Mouse (Mus musculus) CH12.LX (cell line): ENCODE data around the gene Cradd. TPM values are rescaled to one million over a fixed set of nuclear protein-coding genes. Genes with fewer than 3 reads are reported as not detected.
A peak's percentile ranks its signal among the peaks of the same experiment; 100 is the strongest.

Experiments used
- DNase-seq: peaks from one replicate; pipeline ENCODE4 v3.0.0-alpha.2; 2013; ENCODE audit errors: extremely low read depth
- H3K27ac ChIP-seq: 2 replicates; pipeline ENCODE4 v1.5.1; 2012; ENCODE audit warnings: low read depth, mild to moderate bottlenecking, control low read depth, moderate library complexity; ENCODE audit not compliant: insufficient read depth
- H3K27me3 ChIP-seq: replicated peaks from 2 replicates; pipeline ENCODE3; 2012; ENCODE audit warnings: inconsistent platforms
- H3K36me3 ChIP-seq, 2 experiments: replicated peaks in 1 of 2; 2 replicates each; pipeline versions ENCODE3 to v1.6.1; 2012; ENCODE audit warnings: inconsistent platforms in 1 of 2, low read length in 1 of 2, mild to moderate bottlenecking in 1 of 2, mixed read lengths in 1 of 2, moderate library complexity in 1 of 2; ENCODE audit not compliant: control insufficient read depth in 1 of 2, insufficient read depth in 1 of 2
- H3K4me1 ChIP-seq, 2 experiments: 2 replicates each; pipeline ENCODE4 v1.6.1; 2012; ENCODE audit warnings: inconsistent platforms in 1 of 2, moderate library complexity in 1 of 2; ENCODE audit not compliant: insufficient read depth in 2 of 2, control insufficient read depth in 1 of 2
- H3K4me2 ChIP-seq: 2 replicates; pipeline ENCODE4 v1.6.1; 2012; ENCODE audit warnings: low read depth, mild to moderate bottlenecking, control low read depth; ENCODE audit not compliant: poor library complexity, insufficient read depth, severe bottlenecking
- H3K4me3 ChIP-seq, 3 experiments: fragments of 150-350 bp in 1 of 3; sonication (generic) in 1 of 3; replicated peaks in 1 of 3; 2 replicates each; pipeline versions ENCODE3 to v1.5.1; 2011 to 2012; ENCODE audit warnings: low read depth in 2 of 3, low read length in 2 of 3, mild to moderate bottlenecking in 2 of 3, moderate library complexity in 2 of 3, control low read depth in 1 of 3, improper control_type of control experiment in 1 of 3, inconsistent platforms in 1 of 3, mixed read lengths in 1 of 3; ENCODE audit not compliant: poor library complexity in 1 of 3
- H3K79me2 ChIP-seq: replicated peaks from 2 replicates; pipeline ENCODE4 v1.6.1; 2012; ENCODE audit warnings: mild to moderate bottlenecking, moderate library complexity; ENCODE audit not compliant: control insufficient read depth, poor library complexity, insufficient read depth, severe bottlenecking; ENCODE audit errors: extremely low read depth
- H3K9ac ChIP-seq: 2 replicates; pipeline ENCODE4 v1.6.1; 2012; ENCODE audit warnings: low read depth, mild to moderate bottlenecking, control low read depth, moderate library complexity; ENCODE audit not compliant: insufficient read depth
- H3K9me3 ChIP-seq: replicated peaks from 2 replicates; pipeline ENCODE3; 2012; ENCODE audit warnings: low read length, inconsistent platforms, mixed read lengths
- CHD1 ChIP-seq: IDR thresholded peaks from 2 replicates; pipeline ENCODE4 v1.6.1; 2012; ENCODE audit warnings: low read depth, low read length, improper control_type of control experiment, inconsistent platforms
- CHD2 ChIP-seq: IDR thresholded peaks from 2 replicates; pipeline ENCODE4 v1.6.1; 2011; ENCODE audit warnings: low read length, improper control_type of control experiment
- CTCF ChIP-seq, 2 experiments: IDR thresholded peaks in 1 of 2; conservative IDR thresholded peaks in 1 of 2; 2 replicates each; pipeline ENCODE4 v1.5.1; 2011 to 2012; ENCODE audit warnings: low read depth in 2 of 2, low read length in 2 of 2, improper control_type of control experiment in 1 of 2, inconsistent platforms in 1 of 2, mild to moderate bottlenecking in 1 of 2, moderate library complexity in 1 of 2
- E2F4 ChIP-seq: IDR thresholded peaks from 2 replicates; pipeline ENCODE4 v1.6.1; 2011; ENCODE audit warnings: low read depth, low read length, improper control_type of control experiment; ENCODE audit not compliant: insufficient replicate concordance
- EP300 ChIP-seq: IDR thresholded peaks from 2 replicates; pipeline ENCODE4 v1.6.1; 2011; ENCODE audit warnings: low read length, improper control_type of control experiment
- ETS1 ChIP-seq: conservative IDR thresholded peaks from 2 replicates; pipeline ENCODE4 v1.6.1; 2012; ENCODE audit warnings: low read depth, mild to moderate bottlenecking, inconsistent platforms, low read length, improper control_type of control experiment, moderate library complexity
- JUND ChIP-seq: conservative IDR thresholded peaks from 2 replicates; pipeline ENCODE4 v1.6.1; 2011; ENCODE audit warnings: low read depth, low read length, improper control_type of control experiment
- MAZ ChIP-seq: IDR thresholded peaks from 2 replicates; pipeline ENCODE4 v1.6.1; 2012; ENCODE audit warnings: low read depth, mild to moderate bottlenecking, inconsistent platforms, low read length, improper control_type of control experiment, moderate library complexity
- MEF2A ChIP-seq: IDR thresholded peaks from 2 replicates; pipeline ENCODE4 v1.6.1; 2014; ENCODE audit warnings: low read depth, mild to moderate bottlenecking, inconsistent platforms, low read length, improper control_type of control experiment, borderline replicate concordance
- MXI1 ChIP-seq: IDR thresholded peaks from 2 replicates; pipeline ENCODE4 v1.6.1; 2011; ENCODE audit warnings: mild to moderate bottlenecking, low read depth, low read length, improper control_type of control experiment
- MYC ChIP-seq: IDR thresholded peaks from 2 replicates; pipeline ENCODE4 v1.6.1; 2011; ENCODE audit warnings: low read depth, mild to moderate bottlenecking, improper control_type of control experiment, low read length
- PAX5 ChIP-seq: IDR thresholded peaks from 2 replicates; pipeline ENCODE4 v1.6.1; 2012; ENCODE audit warnings: low read length, inconsistent platforms, mixed read lengths
- POLR2A ChIP-seq: IDR thresholded peaks from 2 replicates; pipeline ENCODE4 v1.6.1; 2011; ENCODE audit warnings: low read depth, mild to moderate bottlenecking, improper control_type of control experiment, low read length
- RAD21 ChIP-seq: IDR thresholded peaks from 2 replicates; pipeline ENCODE4 v1.6.1; 2011; ENCODE audit warnings: low read depth, mild to moderate bottlenecking, low read length, improper control_type of control experiment, moderate library complexity
- RCOR1 ChIP-seq: conservative IDR thresholded peaks from 2 replicates; pipeline ENCODE4 v1.6.1; 2012; ENCODE audit warnings: low read depth, mild to moderate bottlenecking, inconsistent platforms, low read length, improper control_type of control experiment
- SMC3 ChIP-seq: IDR thresholded peaks from 2 replicates; pipeline ENCODE4 v1.6.1; 2011; ENCODE audit warnings: low read depth, low read length, improper control_type of control experiment
- TBP ChIP-seq: conservative IDR thresholded peaks from 2 replicates; pipeline ENCODE4 v1.6.1; 2011; ENCODE audit warnings: low read depth, low read length, improper control_type of control experiment
- TCF12 ChIP-seq: IDR thresholded peaks from 2 replicates; pipeline ENCODE4 v1.6.1; 2014; ENCODE audit warnings: low read depth, mild to moderate bottlenecking, inconsistent platforms, low read length, improper control_type of control experiment
- UBTF ChIP-seq: IDR thresholded peaks from 2 replicates; pipeline ENCODE4 v1.6.1; 2012; ENCODE audit warnings: low read depth, mild to moderate bottlenecking, inconsistent platforms, low read length, improper control_type of control experiment, moderate library complexity
- ZKSCAN1 ChIP-seq: IDR thresholded peaks from 2 replicates; pipeline ENCODE4 v1.6.1; 2012; ENCODE audit warnings: low read depth, inconsistent platforms, low read length, improper control_type of control experiment, borderline replicate concordance
- ZMIZ1 ChIP-seq: IDR thresholded peaks from 2 replicates; pipeline ENCODE4 v1.6.1; 2012; ENCODE audit warnings: low read depth, mild to moderate bottlenecking, inconsistent platforms, low read length, improper control_type of control experiment
- dilution Hi-C: fragments of 300-500 bp; cut with MboI; formaldehyde crosslinking; loops from 2 replicates; pipeline ENCODE4 v1.14.3; 2020; ENCODE audit warnings: low sequenced_read_pairs; ENCODE audit not compliant: extremely low pct_unique_long_range_greater_than_20kb, extremely low pct_ligation_motif_present
- in situ Hi-C: fragments of 300-500 bp; cut with MboI; formaldehyde crosslinking; loops from 3 replicates; pipeline ENCODE4 v1.14.3; 2019; ENCODE audit warnings: low sequenced_read_pairs, low pct_ligation_motif_present, low pct_unique_long_range_greater_than_20kb, mixed read lengths
- polyA plus RNA-seq: library from polyadenylated mRNA; unstranded; fragments of >175 nt; gene quantifications from 2 replicates; pipeline ENCODE4 v1.2.1, GENCODE M21; 2012; ENCODE audit warnings: low read depth; ENCODE audit not compliant: insufficient read length
- total RNA-seq, 2 experiments: library from RNA; depleted of rRNA; stranded (reverse); fragments of 300-350 nt in 1 of 2; fragments of >200 nt in 1 of 2; gene quantifications; 2 replicates each; pipeline ENCODE4 v1.2.3; 2012 to 2014

Gene Cradd
- total and polyA plus RNA-seq, 3 experiments = 5.6 to 8.8 (median 5.6) TPM

DNA sequence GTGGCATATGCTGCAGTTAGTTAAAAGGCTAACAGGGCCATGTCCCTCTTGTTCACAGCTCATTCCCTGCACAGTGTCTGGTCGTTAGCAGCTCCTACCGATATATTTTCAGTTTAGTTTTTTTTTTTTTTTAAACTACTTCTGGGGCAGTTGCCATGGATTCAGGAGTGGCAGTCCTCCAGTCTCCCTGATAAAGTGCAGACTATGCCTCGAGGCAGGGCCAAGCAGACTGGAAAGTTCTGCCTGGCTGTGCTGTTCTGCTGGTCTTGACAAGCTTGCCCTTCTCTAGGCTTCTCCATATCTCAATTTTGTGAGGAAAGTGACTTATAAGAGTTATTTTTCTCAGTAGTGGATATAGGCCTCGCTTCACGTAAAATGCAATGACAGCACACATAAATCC is 139.7 kb downstream of the Cradd start:
- Histone ChIP-seq H3K27me3 (no peaks in the 10 kb centered on the region), H3K4me3 (no peak overlapping the region), H3K36me3 (no peaks in the 10 kb centered on the region), H3K4me1 (peaks cover 12 to 39% of the 10 kb centered on the region in 2 experiments), H3K9me3 (peaks cover 10% of the 10 kb centered on the region), H3K27ac (no peak overlapping the region), H3K9ac (no peak overlapping the region), H3K4me2 (no peak overlapping the region), H3K79me2 (no peaks in the 10 kb centered on the region)
- TF ChIP-seq MAZ (no peak), RCOR1 (no peak), TCF12 (no peak), TBP (no peak), RAD21 (no peak), E2F4 (no peak), PAX5 (no peak), EP300 (no peak), UBTF (no peak), SMC3 (no peak), MEF2A (no peak), JUND (no peak), ZKSCAN1 (no peak), POLR2A (no peak)
- DNase-seq = no peak
- in situ Hi-C loops = no loop called here
- dilution Hi-C loops = no loop called here

DNA sequence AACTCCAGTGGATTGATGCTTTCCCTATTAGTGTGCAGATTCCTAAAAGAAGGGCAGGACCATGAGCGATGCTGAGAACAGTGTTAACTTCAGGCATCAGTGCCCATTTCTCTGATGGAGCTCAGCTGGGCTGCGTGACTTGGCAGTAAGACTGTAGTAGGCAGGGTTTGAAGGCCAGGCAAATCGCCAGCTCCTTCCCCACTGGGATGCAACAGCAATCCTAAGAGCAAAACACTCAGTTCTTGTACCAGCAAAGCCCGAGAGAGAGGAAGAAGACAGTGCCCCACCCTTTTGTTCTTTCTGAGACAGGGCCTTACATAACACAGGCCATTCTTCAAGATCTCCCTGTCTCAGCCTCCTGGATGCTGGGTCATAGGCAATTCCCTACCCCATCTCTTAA is 140.9 kb downstream of the Cradd start:
- Histone ChIP-seq H3K4me3 (no peak overlapping the region), H3K27me3 (no peaks in the 10 kb centered on the region), H3K9me3 (peaks cover 7% of the 10 kb centered on the region), H3K4me1 (peaks cover 15 to 50% of the 10 kb centered on the region in 2 experiments), H3K9ac (no peak overlapping the region), H3K4me2 (no peak overlapping the region), H3K27ac (no peak overlapping the region), H3K36me3 (no peaks in the 10 kb centered on the region), H3K79me2 (no peaks in the 10 kb centered on the region)
- dilution Hi-C loops (no loop called here), in situ Hi-C loops (no loop called here)
- TF ChIP-seq MXI1 (no peak), CHD1 (no peak), POLR2A (no peak)
- no peak for DNase-seq

DNA sequence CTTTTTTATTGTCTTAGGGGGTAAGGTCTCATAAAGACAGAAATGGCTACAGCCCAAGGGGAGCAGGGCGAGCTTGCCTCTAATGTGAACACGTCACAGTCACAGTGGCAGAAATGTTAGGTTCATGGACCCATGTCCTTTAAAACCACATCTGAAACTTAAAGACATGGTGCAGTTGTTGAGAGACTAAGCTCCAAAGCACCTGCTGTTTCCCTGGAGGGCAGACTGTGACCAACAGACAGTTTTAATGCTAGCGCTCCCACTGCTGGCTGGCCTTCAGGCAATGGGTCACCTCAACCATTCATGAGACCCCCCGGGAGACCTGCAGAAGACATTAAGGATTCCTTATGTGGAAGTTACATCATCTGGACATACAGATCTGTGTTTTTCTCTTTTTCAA is 141.5 kb downstream of the Cradd start:
- TF ChIP-seq EP300 (no peak), PAX5 (no peak), POLR2A (no peak), RAD21 (peak; percentile 22), CTCF (conservative IDR thresholded peaks at IDR 0.05 in 1 of 2, IDR thresholded peaks at IDR 0.05 in 1 of 2; ENCODE audit: low read depth in 2 of 2, low read length in 2 of 2) (peak in 1 of 2 experiments; percentile 25; a peak in 1 of 4 replicates), ZMIZ1 (no peak), CHD2 (no peak), MYC (no peak), ETS1 (no peak), SMC3 (peak; percentile 29)
- Histone ChIP-seq H3K4me1 (peaks cover 15 to 51% of the 10 kb centered on the region in 2 experiments), H3K9ac (no peak overlapping the region), H3K9me3 (peaks cover 7% of the 10 kb centered on the region), H3K4me2 (no peak overlapping the region), H3K4me3 (no peak overlapping the region), H3K79me2 (no peaks in the 10 kb centered on the region), H3K36me3 (no peaks in the 10 kb centered on the region), H3K27me3 (no peaks in the 10 kb centered on the region), H3K27ac (no peak overlapping the region)
- DNase-seq = no peak
- in situ Hi-C loops = no loop called here
- dilution Hi-C loops = no loop called here
